Mouse (Mus musculus) forebrain, embryonic 14.5 days (tissue): ENCODE results near the gene Lin7b. TPM values are rescaled to one million over a fixed set of nuclear protein-coding genes. Genes with fewer than 3 reads are reported as not detected.

Source experiments
- ATAC-seq: fragments of 200-750 bp; cut with Nextera tagmentation; 2 replicates; pipeline ENCODE4 v1.8.0; 2017; ENCODE audit warnings: mild to moderate bottlenecking, moderate library complexity
- DNase-seq: peaks from one replicate; pipeline ENCODE4 v3.0.0-alpha.2; 2015; ENCODE audit warnings: low spot score
- H3K27ac ChIP-seq: fragments of 300-500 bp; sonication (generic); 2 replicates; pipeline ENCODE4 v1.5.1; 2014; ENCODE audit warnings: low read depth, mild to moderate bottlenecking, control low read depth, low read length, moderate library complexity
- H3K27me3 ChIP-seq: fragments of 300-500 bp; sonication (generic); replicated peaks from 2 replicates; pipeline ENCODE4 v1.6.1; 2014; ENCODE audit warnings: low read length, control low read depth, mixed read lengths; ENCODE audit not compliant: control insufficient read depth, insufficient read depth
- H3K36me3 ChIP-seq: fragments of 300-500 bp; sonication (generic); 2 replicates; pipeline ENCODE4 v1.6.1; 2014; ENCODE audit warnings: low read length, control low read depth; ENCODE audit not compliant: control insufficient read depth, insufficient read depth
- H3K4me1 ChIP-seq: fragments of 300-500 bp; sonication (generic); 2 replicates; pipeline ENCODE4 v1.6.1; 2014; ENCODE audit warnings: antibody characterized with exemption, low read length, control low read depth; ENCODE audit not compliant: control insufficient read depth, insufficient read depth
- H3K4me2 ChIP-seq: fragments of 300-500 bp; sonication (generic); 2 replicates; pipeline ENCODE4 v1.6.1; 2014; ENCODE audit warnings: mild to moderate bottlenecking, control low read depth, low read length
- H3K4me3 ChIP-seq: fragments of 300-500 bp; sonication (generic); 2 replicates; pipeline ENCODE4 v1.5.1; 2014; ENCODE audit warnings: low read depth, low read length, control low read depth
- H3K9ac ChIP-seq: fragments of 300-500 bp; sonication (generic); 2 replicates; pipeline ENCODE4 v1.6.1; 2014; ENCODE audit warnings: mild to moderate bottlenecking, low read length, control low read depth, moderate library complexity
- H3K9me3 ChIP-seq: fragments of 300-500 bp; sonication (generic); replicated peaks from 2 replicates; pipeline ENCODE4 v1.6.1; 2016; ENCODE audit warnings: low read length, control low read depth, mixed read lengths; ENCODE audit not compliant: control insufficient read depth
- WGBS: fragments of 180-500 bp; shearing (Covaris S2); extraction: QIAGEN DNeasy Blood & Tissue Kit; methylation state at CpG from one replicate; pipeline ENCODE4 v1.1.7; 2014; 5-methylcytosine and 5-hydroxymethylcytosine counted together
- polyA plus RNA-seq: library from polyadenylated mRNA; unstranded; fragments of >200 nt; fragmentation: Nextera tagmentation; extraction: Ambion mirVana; gene quantifications from 2 replicates; pipeline ENCODE4 v1.2.1, GENCODE M21; 2014

Lin7b gene
- polyA plus RNA-seq, 1 experiment from 2014 or later: 6.2 TPM

DNA sequence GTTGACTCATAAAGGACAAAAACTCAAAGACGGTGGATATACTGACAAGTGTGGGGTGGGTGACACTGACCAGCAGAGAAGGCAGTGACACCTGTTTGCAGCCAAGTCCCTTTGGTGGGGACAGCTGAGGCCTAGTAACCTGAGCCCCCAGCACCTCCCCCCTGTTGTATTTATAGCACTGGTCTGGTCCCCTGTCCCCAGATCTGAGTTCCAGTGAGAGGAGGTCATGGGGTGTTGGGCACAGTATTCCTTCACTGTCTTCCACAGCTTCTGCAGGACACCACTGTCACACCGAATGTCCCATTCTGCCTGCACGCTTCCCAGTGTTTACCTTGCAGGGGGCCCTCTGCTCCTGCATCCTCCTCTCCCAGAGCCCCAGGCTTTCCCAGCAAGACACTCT, 35.8 kb downstream of the Lin7b start:
- Histone ChIP-seq H3K4me2 (no peak overlapping the region), H3K4me3 (no peak overlapping the region), H3K9me3 (no peaks in the 10 kb centered on the region), H3K9ac (no peak overlapping the region), H3K27ac (no peak overlapping the region), H3K4me1 (peaks cover 19% of the 10 kb centered on the region), H3K27me3 (peaks cover 7% of the 10 kb centered on the region), H3K36me3 (no peaks in the 10 kb centered on the region)
- ATAC-seq: no peak
- 30% methylated on average over 3 of the region's 3 CpGs for WGBS
- no peak for DNase-seq

DNA sequence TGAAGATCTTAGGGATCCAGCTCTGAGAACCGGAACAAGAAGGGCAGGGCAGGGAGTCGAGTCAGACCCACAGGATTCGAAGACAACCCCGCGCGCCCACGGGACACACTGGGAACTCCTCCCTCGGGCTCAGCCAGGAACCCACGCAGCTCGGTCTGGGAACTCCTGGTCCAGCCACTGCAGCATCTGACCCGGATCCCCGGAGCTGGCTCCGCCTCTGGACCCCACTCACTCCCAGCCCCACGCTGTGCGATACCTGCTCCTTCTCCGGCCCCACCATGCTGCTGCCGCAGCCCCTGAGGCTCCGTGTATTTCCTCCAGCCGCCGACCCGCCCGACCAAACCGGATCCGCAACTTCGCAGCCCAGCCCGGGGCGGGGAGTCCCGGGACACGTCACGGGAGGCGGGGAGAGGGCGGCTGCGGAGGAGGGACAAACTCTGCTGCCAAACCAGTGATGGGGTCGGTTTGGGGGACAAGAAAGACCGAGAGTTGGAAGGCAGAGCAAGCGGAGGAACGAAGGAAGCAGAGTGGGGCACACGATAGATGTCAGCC, 36.9 kb downstream of the Lin7b start, which contains the start of gene Trpm4:
Trpm4 (minus strand) TSS at position 350 of the 552 bp plus-strand sequence.
- Histone ChIP-seq H3K36me3 (no peaks in the 10 kb centered on the region), H3K9ac (peak within 1 kb of the TSS; percentile 71), H3K9me3 (no peaks in the 10 kb centered on the region), H3K4me2 (peak within 1 kb of the TSS; percentile 92), H3K4me1 (peaks cover 10% of the 10 kb centered on the region), H3K4me3 (peak within 1 kb of the TSS; percentile 53), H3K27me3 (peaks cover 3% of the 10 kb centered on the region), H3K27ac (peak within 1 kb of the TSS; percentile 27; the same call in 1 of the 2 replicates)
- peak; percentile 78 for ATAC-seq
- DNase-seq: peak; percentile 80
- WGBS: under 1% methylated on average over 38 of the region's 38 CpGs

DNA sequence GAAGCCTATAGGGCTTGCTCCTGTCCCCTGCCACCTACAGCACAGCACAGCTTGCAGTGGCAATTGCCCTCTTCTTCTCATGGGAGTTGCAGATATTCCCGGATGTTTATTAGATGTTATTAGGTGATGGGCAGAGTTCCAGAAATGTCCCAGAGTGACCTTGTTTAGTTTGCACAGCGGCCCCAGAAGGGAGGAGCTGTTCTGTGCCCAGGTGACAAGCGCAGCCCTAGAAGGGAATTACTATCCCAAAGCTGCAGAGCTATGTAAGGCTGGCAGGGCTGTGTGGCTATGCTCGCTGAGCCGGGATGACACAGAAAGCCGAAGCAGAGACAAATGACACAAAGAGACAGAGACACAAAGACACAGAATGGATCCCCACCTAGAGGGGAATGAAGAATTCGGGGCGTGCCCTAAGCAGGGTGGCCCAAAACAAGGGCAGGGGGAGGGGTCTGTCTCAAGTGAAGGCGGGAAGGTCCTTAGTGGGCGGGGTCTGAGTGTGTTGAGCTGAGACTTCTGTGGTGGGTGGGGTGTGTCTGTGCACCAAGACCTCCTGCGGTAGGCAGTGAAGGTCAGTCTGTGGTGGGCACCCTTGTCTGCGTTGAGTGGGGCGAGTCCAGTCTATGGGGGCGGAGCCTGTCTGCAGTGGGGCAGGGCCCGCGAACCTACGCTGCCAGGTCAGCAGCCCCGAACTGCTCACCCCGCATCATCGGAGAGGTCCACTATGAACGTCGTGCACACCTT, 37.5 kb downstream of the Lin7b start:
- 0 out of 2 replicates have a peak overlapping the region, but pooled peaks have one; percentile 27 for H3K27ac ChIP-seq

DNA sequence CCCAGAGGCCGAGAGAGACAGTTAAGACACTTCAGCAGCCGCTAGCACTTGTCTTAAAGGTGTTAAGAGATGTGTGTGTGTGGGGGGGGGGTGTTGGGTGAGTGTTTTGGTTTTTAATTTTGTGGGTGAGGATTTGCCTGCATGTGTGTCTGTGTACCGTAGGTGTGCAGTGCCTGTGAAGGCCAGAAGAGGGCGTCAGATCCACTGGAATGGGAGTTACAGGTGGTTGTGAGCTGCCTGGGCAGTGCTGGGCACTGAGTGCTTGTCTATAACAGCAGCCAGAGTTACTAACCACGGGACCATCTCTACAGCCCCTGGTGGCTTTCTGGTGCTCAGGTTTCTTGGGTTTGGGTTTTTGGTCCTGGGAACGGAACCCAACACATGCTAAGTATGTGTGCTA, 38.9 kb downstream of the Lin7b start:
- no peaks in the 10 kb centered on the region for H3K9me3 ChIP-seq
- peaks cover 7% of the 10 kb centered on the region for H3K4me1 ChIP-seq
- no peaks in the 10 kb centered on the region for H3K36me3 ChIP-seq
- no peak overlapping the region for H3K4me3 ChIP-seq
- ATAC-seq: no peak
- 85% methylated on average over 6 of the region's 6 CpGs for WGBS
- H3K27me3 ChIP-seq: no peaks in the 10 kb centered on the region; the same call in 1 of the 2 replicates
- H3K27ac ChIP-seq: no peak overlapping the region
- no peak overlapping the region for H3K4me2 ChIP-seq
- H3K9ac ChIP-seq: no peak overlapping the region
- no peak for DNase-seq

More for the DNA sequence above, 37.5 kb downstream of the Lin7b start:
- Histone ChIP-seq H3K4me3 (peak overlapping the region; percentile 53), H3K9ac (peak overlapping the region; percentile 71), H3K9me3 (no peaks in the 10 kb centered on the region), H3K4me1 (peaks cover 7% of the 10 kb centered on the region), H3K4me2 (peak overlapping the region; percentile 92), H3K27me3 (peaks cover 3% of the 10 kb centered on the region), H3K36me3 (no peaks in the 10 kb centered on the region)
- DNase-seq: peak; percentile 54
- WGBS: 3% methylated on average over 22 of the region's 22 CpGs
- peak; percentile 49 for ATAC-seq

DNA sequence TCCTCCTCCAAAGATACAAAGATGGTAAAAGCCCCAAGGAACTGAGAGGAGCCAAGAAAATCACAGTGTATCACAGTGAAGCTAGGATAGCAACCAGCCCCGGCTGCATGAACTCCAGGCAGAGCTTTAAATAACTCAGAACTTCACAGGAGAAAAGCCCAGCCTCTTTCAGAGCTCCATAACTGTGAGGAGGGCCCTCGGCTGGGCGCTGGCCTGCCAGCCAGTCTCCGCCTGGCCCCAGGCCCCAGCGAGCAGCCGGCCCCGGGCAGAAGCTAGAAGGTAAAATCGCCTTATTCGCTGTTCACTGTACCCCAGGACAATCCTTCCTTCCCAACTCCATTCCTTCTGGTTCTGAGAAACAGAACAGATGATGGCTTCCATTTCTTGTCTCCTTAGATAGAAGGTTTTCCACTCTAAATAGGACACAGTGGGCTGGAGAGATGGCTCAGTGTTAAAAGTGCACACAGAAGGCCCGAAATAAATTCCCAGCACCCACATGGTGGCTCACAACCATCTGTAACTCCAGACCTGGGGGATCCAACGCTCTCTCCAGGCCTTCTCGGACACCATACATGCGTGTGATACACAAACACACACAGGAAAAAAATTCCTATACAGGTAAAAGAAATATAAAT, 41.4 kb downstream of the Lin7b start:
- Histone ChIP-seq H3K4me3 (no peak overlapping the region), H3K27me3 (no peaks in the 10 kb centered on the region), H3K9ac (no peak overlapping the region), H3K36me3 (no peaks in the 10 kb centered on the region), H3K9me3 (no peaks in the 10 kb centered on the region), H3K27ac (no peak overlapping the region), H3K4me2 (no peak overlapping the region), H3K4me1 (peaks cover 7% of the 10 kb centered on the region)
- ATAC-seq (no peak), DNase-seq (no peak)
- WGBS: 79% methylated on average over 13 of the region's 13 CpGs

DNA sequence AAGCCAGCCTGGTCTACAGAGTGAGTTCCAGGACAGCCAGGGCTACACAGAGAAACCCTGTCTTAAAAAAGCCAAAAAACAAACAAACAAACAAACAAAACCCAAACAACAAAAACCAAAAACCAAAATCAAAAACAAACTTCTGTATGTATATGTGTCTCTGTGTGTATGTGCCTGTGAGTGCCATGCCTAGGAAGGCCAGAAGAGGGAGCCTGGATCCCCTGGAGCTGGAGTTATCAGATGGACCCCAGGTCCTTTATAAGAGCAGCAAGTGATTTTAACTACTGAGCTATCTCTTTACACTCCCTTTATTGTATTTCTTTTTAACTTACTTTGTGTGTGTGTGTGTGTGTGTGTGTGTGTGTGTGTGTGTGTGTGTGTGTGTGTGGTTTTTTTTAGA, 44.6 kb downstream of the Lin7b start:
- Histone ChIP-seq H3K9me3 (no peaks in the 10 kb centered on the region), H3K4me3 (no peak overlapping the region), H3K4me1 (no peaks in the 10 kb centered on the region), H3K36me3 (no peaks in the 10 kb centered on the region), H3K27ac (no peak overlapping the region), H3K9ac (no peak overlapping the region), H3K4me2 (no peak overlapping the region), H3K27me3 (no peaks in the 10 kb centered on the region)
- DNase-seq: no peak
- no peak for ATAC-seq

DNA sequence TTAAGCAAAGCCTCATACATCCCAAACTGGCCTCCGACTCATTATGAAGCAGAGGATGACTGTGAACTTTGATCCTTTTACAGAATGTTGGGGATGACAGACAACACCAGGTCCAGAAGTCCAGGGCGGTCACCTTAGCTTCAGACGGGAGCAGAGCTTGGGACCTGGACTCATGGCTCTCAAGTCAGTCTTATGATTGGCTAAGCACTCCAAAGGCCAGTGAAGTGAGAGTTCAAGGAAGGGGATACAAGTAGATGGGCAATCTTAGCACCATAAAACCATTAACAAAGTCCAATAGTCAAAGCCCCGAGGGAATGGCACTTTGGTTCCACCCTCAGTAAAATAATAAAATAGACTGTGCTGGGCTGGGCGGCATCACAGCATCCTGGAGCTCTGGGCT, 47.3 kb downstream of the Lin7b start:
- Histone ChIP-seq H3K4me1 (no peaks in the 10 kb centered on the region), H3K27me3 (no peaks in the 10 kb centered on the region), H3K27ac (no peak overlapping the region), H3K4me3 (no peak overlapping the region), H3K9me3 (no peaks in the 10 kb centered on the region), H3K9ac (no peak overlapping the region), H3K36me3 (no peaks in the 10 kb centered on the region), H3K4me2 (no peak overlapping the region)
- ATAC-seq (no peak), DNase-seq (no peak)
- 91% methylated on average over 5 of the region's 5 CpGs for WGBS

DNA sequence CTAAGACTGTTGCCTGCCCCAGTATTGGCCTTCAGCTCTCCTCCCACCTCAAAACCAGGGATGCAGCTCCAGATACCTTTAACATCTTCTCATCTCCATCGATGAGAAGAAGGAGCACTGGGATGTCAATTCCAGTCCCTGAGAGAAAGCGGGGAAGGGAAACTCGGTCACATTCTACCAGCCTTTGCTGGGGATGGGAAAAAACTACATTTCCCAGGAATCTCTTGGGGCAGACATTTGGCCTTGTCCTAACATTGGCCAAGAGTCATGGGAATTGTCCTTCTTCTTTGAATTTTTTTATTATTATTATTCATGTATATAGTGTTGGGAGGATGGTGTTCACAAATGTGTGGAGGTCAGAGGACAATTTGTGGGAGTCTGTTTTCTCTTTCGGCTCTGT, 48.1 kb downstream of the Lin7b start:
- no peaks in the 10 kb centered on the region for H3K27me3 ChIP-seq
- no peak overlapping the region for H3K9ac ChIP-seq
- 89% methylated on average over 4 of the region's 4 CpGs for WGBS
- H3K27ac ChIP-seq: no peak overlapping the region
- no peak for DNase-seq
- H3K4me1 ChIP-seq: no peaks in the 10 kb centered on the region
- no peaks in the 10 kb centered on the region for H3K9me3 ChIP-seq
- no peak overlapping the region for H3K4me2 ChIP-seq
- no peaks in the 10 kb centered on the region for H3K36me3 ChIP-seq
- ATAC-seq: no peak
- no peak overlapping the region for H3K4me3 ChIP-seq
